Mouse (Mus musculus): ENCODE results near the gene Dst.

Dst gene

DNA sequence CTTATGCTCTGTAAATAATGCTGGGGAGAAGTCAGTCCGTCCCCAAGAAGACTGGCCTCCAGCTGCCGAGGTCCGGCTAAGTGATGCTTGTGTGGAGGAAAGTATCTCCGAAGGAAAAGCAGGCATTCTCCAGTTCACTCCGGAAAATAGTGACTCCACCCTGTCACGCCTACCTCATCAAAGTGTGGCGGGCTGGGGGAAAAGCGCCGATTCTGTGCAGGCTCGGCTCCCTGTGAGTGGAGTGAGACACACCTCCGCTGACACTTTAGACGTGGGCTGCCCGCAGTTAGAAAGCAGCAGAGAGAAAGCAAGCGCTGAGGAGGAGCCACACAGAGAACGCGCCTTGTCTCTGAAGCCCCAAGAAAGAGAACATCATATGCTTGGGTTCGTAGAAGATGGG lies 284.1 kb downstream of the Dst start:
- H3K27me3 ChIP-seq (ENCODE audit: insufficient read depth, low read length), result no peaks in the 10 kb centered on the region
- H3K36me3 ChIP-seq (ENCODE audit: insufficient read depth, low read length), result peaks cover 98% of the 10 kb centered on the region
- peaks cover 18% of the 10 kb centered on the region for H3K4me1 ChIP-seq (replicated peaks; ENCODE audit: low read depth, low read length)
- H3K4me3 ChIP-seq (replicated peaks; ENCODE audit: low read length), result no peak overlapping the region
- no peaks in the 10 kb centered on the region for H3K9me3 ChIP-seq (ENCODE audit: low read length)
- TF ChIP-seq CTCF (conservative IDR thresholded peaks at IDR 0.05; ENCODE audit: low read length) (no peak), NANOG (IDR thresholded peaks at IDR 0.05; ENCODE audit: borderline replicate concordance, low read length) (no peak), POU5F1 (IDR thresholded peaks at IDR 0.05; ENCODE audit: borderline replicate concordance, low read length) (no peak)

DNA sequence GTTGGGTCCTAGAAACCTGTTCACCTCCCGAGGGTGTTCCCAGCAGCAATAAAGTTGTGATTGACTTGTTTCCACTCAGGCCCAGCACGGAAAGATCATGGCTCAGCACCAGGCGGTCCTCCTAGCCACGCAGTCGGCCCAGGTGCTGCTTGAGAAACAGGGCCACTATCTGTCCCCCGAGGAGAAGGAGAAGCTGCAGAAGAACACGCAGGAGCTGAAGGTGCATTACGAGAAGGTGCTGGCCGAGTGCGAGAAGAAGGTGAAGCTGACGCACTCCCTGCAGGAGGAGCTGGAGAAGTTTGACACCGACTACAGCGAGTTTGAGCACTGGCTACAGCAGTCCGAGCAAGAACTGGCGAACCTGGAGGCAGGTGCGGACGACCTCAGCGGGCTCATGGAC lies 292.8 kb downstream of the Dst start:
- TF ChIP-seq NANOG (IDR thresholded peaks at IDR 0.05; ENCODE audit: borderline replicate concordance, low read length) (no peak), CTCF (conservative IDR thresholded peaks at IDR 0.05; ENCODE audit: low read length) (0 out of 2 replicates have a peak, but pooled peaks have one; percentile 2), POU5F1 (IDR thresholded peaks at IDR 0.05; ENCODE audit: borderline replicate concordance, low read length) (no peak)
- Histone ChIP-seq H3K36me3 (ENCODE audit: insufficient read depth, low read length) (peaks cover 96% of the 10 kb centered on the region), H3K4me1 (replicated peaks; ENCODE audit: low read depth, low read length) (peaks cover 21% of the 10 kb centered on the region), H3K9me3 (ENCODE audit: low read length) (no peaks in the 10 kb centered on the region), H3K4me3 (replicated peaks; ENCODE audit: low read length) (no peak overlapping the region), H3K27me3 (ENCODE audit: insufficient read depth, low read length) (no peaks in the 10 kb centered on the region)

DNA sequence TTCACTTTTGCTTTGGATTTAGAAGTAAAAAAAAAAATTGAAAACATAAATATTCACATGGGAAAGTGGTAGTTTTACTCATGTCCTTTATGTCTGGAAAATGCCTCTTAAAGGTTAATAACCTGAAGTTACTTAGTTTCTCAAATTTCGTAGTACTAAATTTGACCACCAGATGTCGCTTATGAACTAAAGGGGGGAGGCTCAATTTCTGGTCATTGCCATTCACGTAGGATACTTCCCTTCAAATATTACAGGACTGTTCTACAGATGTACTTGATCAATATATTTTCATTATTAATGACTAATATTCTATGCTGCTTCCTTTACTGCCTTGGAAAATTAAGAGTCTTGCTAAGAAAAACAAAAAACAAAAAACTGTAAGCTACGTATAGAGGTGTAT lies 293.5 kb downstream of the Dst start:
- Histone ChIP-seq H3K27me3 (ENCODE audit: insufficient read depth, low read length) (no peaks in the 10 kb centered on the region), H3K36me3 (ENCODE audit: insufficient read depth, low read length) (peaks cover 96% of the 10 kb centered on the region), H3K4me3 (replicated peaks; ENCODE audit: low read length) (no peak overlapping the region), H3K4me1 (replicated peaks; ENCODE audit: low read depth, low read length) (peaks cover 21% of the 10 kb centered on the region), H3K9me3 (ENCODE audit: low read length) (no peaks in the 10 kb centered on the region)
- no peak for TF ChIP-seq NANOG (IDR thresholded peaks at IDR 0.05; ENCODE audit: borderline replicate concordance, low read length)
- peak; percentile 62 for TF ChIP-seq CTCF (conservative IDR thresholded peaks at IDR 0.05; ENCODE audit: low read length)

DNA sequence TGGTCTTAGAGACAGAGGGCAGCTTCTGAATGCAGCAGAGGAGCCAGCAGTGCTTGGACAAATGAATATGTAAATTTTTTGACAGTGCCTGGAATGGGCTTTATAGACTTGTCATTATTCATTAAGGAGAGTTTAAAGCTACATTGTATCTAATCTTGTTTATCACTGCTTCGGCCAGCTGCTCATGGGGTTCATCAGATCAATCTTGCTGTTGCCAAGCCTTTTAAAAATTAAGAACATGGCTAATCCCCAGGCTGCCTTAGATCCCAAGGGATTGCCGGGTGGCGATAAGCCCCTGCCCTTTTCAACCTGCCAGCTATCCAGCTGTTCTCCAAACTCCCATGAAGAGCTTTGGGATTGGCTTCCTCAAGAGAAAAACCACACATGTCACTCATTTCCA lies 303.7 kb downstream of the Dst start:
- Histone ChIP-seq H3K4me1 (replicated peaks; ENCODE audit: low read depth, low read length) (no peaks in the 10 kb centered on the region), H3K27me3 (ENCODE audit: insufficient read depth, low read length) (no peaks in the 10 kb centered on the region), H3K9me3 (ENCODE audit: low read length) (no peaks in the 10 kb centered on the region), H3K4me3 (replicated peaks; ENCODE audit: low read length) (no peak overlapping the region), H3K36me3 (ENCODE audit: insufficient read depth, low read length) (peaks cover 96% of the 10 kb centered on the region)
- no peak for TF ChIP-seq NANOG (IDR thresholded peaks at IDR 0.05; ENCODE audit: borderline replicate concordance, low read length)
- TF ChIP-seq CTCF (conservative IDR thresholded peaks at IDR 0.05; ENCODE audit: low read length), result no peak
- no peak for TF ChIP-seq POU5F1 (IDR thresholded peaks at IDR 0.05; ENCODE audit: borderline replicate concordance, low read length)

DNA sequence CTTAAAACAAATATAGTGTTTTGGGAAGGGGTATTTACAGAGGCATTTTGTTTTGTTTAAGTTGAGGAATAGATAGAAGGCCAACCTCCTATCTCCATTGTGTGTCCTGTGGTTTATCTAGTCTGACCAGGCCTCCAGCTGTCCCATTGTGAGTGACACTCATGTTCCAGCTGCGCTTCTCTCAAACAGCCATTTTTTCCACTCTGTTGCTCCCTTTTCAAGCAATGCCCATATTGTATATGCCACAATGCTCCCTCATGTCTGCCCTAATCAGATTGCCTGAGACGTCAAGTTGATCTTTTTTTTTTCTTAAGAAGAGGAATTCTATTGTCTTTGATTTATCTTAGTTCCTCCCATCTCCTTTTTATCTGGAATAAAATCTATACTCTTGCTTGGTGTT lies 308.4 kb downstream of the Dst start:
- H3K36me3 ChIP-seq (ENCODE audit: insufficient read depth, low read length), result peaks cover 96% of the 10 kb centered on the region
- H3K4me3 ChIP-seq (replicated peaks; ENCODE audit: low read length), result no peak overlapping the region
- H3K9me3 ChIP-seq (ENCODE audit: low read length), result no peaks in the 10 kb centered on the region
- 0 out of 2 replicates have a peak, but pooled peaks cover 6% of the 10 kb centered on the region for H3K4me1 ChIP-seq (replicated peaks; ENCODE audit: low read depth, low read length)
- TF ChIP-seq CTCF (conservative IDR thresholded peaks at IDR 0.05; ENCODE audit: low read length) (no peak), POU5F1 (IDR thresholded peaks at IDR 0.05; ENCODE audit: borderline replicate concordance, low read length) (no peak), NANOG (IDR thresholded peaks at IDR 0.05; ENCODE audit: borderline replicate concordance, low read length) (no peak)
- H3K27me3 ChIP-seq (ENCODE audit: insufficient read depth, low read length), result no peaks in the 10 kb centered on the region

DNA sequence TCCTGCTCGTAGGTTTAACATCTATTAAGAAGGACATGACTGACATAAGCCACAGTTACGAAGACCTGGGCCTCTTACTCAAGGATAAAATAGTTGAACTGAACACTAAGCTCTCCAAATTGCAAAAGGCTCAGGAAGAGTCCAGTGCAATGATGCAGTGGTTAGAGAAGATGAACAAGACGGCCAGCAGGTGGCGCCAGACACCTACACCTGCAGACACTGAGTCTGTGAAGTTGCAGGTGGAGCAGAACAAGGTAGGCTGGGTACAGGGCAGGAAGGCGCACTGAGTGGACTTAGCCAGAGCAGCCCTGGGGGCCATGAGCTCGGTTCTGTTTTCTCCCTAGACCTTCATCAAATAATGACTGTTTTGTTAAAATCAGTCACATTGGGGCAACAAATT lies 310.3 kb downstream of the Dst start:
- H3K27me3 ChIP-seq (ENCODE audit: insufficient read depth, low read length), result no peaks in the 10 kb centered on the region
- H3K4me1 ChIP-seq (replicated peaks; ENCODE audit: low read depth, low read length), result 0 out of 2 replicates have a peak, but pooled peaks cover 6% of the 10 kb centered on the region
- TF ChIP-seq CTCF (conservative IDR thresholded peaks at IDR 0.05; ENCODE audit: low read length), result peak; percentile 68
- no peak for TF ChIP-seq NANOG (IDR thresholded peaks at IDR 0.05; ENCODE audit: borderline replicate concordance, low read length)
- peaks cover 96% of the 10 kb centered on the region for H3K36me3 ChIP-seq (ENCODE audit: insufficient read depth, low read length)
- H3K4me3 ChIP-seq (replicated peaks; ENCODE audit: low read length), result no peak overlapping the region
- H3K9me3 ChIP-seq (ENCODE audit: low read length), result no peaks in the 10 kb centered on the region

DNA sequence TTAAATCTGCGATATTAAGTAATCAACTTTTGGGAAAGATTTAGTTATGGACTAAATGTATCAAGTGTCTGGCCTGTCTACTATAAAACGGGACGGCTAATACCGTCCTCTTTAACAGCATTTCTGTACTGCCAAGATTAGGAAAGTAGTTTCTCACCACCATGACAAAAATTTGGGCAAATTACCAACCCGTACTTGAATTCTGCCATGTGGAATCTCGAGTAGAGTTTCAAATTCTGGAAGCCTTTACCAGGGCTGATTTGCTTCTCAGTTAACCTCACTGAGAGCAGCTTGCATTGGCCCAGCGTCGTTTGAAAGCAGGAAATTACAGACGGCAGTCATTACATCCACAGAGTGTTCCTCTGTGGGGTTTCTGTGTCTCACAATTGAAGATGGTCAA lies 310.8 kb downstream of the Dst start:
- Histone ChIP-seq H3K27me3 (ENCODE audit: insufficient read depth, low read length) (no peaks in the 10 kb centered on the region), H3K36me3 (ENCODE audit: insufficient read depth, low read length) (peaks cover 96% of the 10 kb centered on the region), H3K4me3 (replicated peaks; ENCODE audit: low read length) (no peak overlapping the region), H3K9me3 (ENCODE audit: low read length) (no peaks in the 10 kb centered on the region), H3K4me1 (replicated peaks; ENCODE audit: low read depth, low read length) (0 out of 2 replicates have a peak, but pooled peaks cover 6% of the 10 kb centered on the region)
- TF ChIP-seq CTCF (conservative IDR thresholded peaks at IDR 0.05; ENCODE audit: low read length), result no peak
- no peak for TF ChIP-seq NANOG (IDR thresholded peaks at IDR 0.05; ENCODE audit: borderline replicate concordance, low read length)
- TF ChIP-seq POU5F1 (IDR thresholded peaks at IDR 0.05; ENCODE audit: borderline replicate concordance, low read length), result no peak

DNA sequence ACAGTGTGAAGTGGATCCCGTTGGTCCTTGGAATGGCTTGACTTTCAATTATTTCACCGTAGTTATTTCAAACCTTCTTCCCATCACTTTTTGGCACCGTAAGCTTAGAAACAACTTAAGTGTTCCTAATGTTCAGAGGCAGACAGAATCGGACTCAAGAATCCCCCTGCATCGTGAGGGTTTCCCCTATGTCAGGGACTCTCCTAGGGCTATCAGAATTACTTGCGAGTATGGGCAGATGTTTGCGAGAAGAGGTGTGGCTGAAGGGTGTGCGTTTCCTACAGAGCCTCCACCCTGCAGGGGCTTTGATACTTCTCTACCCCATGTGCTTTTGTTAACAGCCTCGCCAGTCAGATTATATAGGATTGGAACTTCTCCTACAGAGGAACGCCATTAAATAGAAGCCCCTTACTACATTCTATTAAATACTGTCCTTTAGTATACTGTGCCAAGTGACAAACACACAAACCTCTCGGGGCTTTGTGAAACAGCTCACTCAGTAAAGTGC lies 312.1 kb downstream of the Dst start:
- no peak for TF ChIP-seq NANOG (IDR thresholded peaks at IDR 0.05; ENCODE audit: borderline replicate concordance, low read length)
- no peak for TF ChIP-seq CTCF (conservative IDR thresholded peaks at IDR 0.05; ENCODE audit: low read length)
- TF ChIP-seq POU5F1 (IDR thresholded peaks at IDR 0.05; ENCODE audit: borderline replicate concordance, low read length), result no peak
- Histone ChIP-seq H3K4me3 (replicated peaks; ENCODE audit: low read length) (no peak overlapping the region), H3K27me3 (ENCODE audit: insufficient read depth, low read length) (no peaks in the 10 kb centered on the region), H3K4me1 (replicated peaks; ENCODE audit: low read depth, low read length) (0 out of 2 replicates have a peak, but pooled peaks cover 6% of the 10 kb centered on the region), H3K36me3 (ENCODE audit: insufficient read depth, low read length) (peaks cover 96% of the 10 kb centered on the region), H3K9me3 (ENCODE audit: low read length) (no peaks in the 10 kb centered on the region)

DNA sequence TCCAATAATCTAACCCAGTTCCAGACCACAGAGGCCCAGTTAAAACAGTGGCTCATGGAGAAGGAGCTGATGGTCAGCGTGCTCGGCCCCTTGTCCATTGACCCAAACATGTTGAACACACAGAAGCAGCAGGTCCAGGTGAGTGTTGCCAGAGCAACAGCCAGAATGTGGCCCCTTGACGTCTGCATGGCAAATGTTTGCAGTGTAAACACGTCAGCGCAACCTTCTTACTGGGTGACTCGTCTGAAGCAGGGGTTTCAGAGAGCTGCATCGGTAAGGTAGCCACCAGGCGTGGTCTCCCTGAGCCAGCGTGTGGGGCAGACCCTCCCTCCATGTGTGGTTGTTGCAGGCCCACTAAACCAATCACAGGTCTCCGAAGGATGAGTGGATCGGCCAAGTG lies 315.8 kb downstream of the Dst start:
- Histone ChIP-seq H3K4me3 (replicated peaks; ENCODE audit: low read length) (no peak overlapping the region), H3K9me3 (ENCODE audit: low read length) (no peaks in the 10 kb centered on the region), H3K36me3 (ENCODE audit: insufficient read depth, low read length) (peaks cover 98% of the 10 kb centered on the region), H3K4me1 (replicated peaks; ENCODE audit: low read depth, low read length) (0 out of 2 replicates have a peak, but pooled peaks cover 6% of the 10 kb centered on the region), H3K27me3 (ENCODE audit: insufficient read depth, low read length) (no peaks in the 10 kb centered on the region)
- no peak for TF ChIP-seq NANOG (IDR thresholded peaks at IDR 0.05; ENCODE audit: borderline replicate concordance, low read length)

Data from E14TG2a.4 (cell line).